Mouse (Mus musculus) bone marrow, adult 2 months (tissue): ENCODE measurements around the gene Syn3. TPM values are rescaled to one million over a fixed set of nuclear protein-coding genes. Genes with fewer than 3 reads are reported as not detected.

Source experiments
- H3K27ac ChIP-seq: fragments of 200-500 bp; 2 replicates; pipeline ENCODE4 v1.5.1; 2012; ENCODE audit warnings: low read depth, mild to moderate bottlenecking, control low read depth, inconsistent platforms, low read length; ENCODE audit not compliant: control insufficient read depth, poor library complexity, insufficient read depth
- H3K4me1 ChIP-seq: fragments of 200-500 bp; 2 replicates; pipeline ENCODE4 v1.6.1; 2011; ENCODE audit warnings: low read length; ENCODE audit not compliant: control insufficient read depth, insufficient read depth
- H3K4me3 ChIP-seq: fragments of 200-500 bp; replicated peaks from 2 replicates; pipeline ENCODE3; 2011; ENCODE audit warnings: mild to moderate bottlenecking, low read depth, low read length, control low read depth; ENCODE audit not compliant: control insufficient read depth
- CTCF ChIP-seq: fragments of 200-500 bp; IDR thresholded peaks from 2 replicates; pipeline ENCODE4 v1.5.1; 2011; ENCODE audit warnings: low read length, control low read depth; ENCODE audit not compliant: control insufficient read depth, insufficient read depth
- POLR2A ChIP-seq: fragments of 200-500 bp; IDR thresholded peaks from 2 replicates; pipeline ENCODE4 v1.6.1; 2011; ENCODE audit warnings: low read depth, mild to moderate bottlenecking, control low read depth, low read length, borderline replicate concordance; ENCODE audit not compliant: control insufficient read depth
- WGBS: fragments of 180-500 bp; shearing (Covaris S2); methylation state at CpG from one replicate; pipeline ENCODE4 v1.1.7; 2018; 5-methylcytosine and 5-hydroxymethylcytosine counted together
- polyA plus RNA-seq: library from polyadenylated mRNA; stranded (reverse); fragments of >200 nt; gene quantifications from 2 replicates; pipeline ENCODE4 v1.2.4, GENCODE M21; 2011; ENCODE audit warnings: low replicate concordance; ENCODE audit not compliant: missing spikeins, insufficient read depth, insufficient read length

The Syn3 gene
- polyA plus RNA-seq, 1 experiment: 0.75 TPM

DNA sequence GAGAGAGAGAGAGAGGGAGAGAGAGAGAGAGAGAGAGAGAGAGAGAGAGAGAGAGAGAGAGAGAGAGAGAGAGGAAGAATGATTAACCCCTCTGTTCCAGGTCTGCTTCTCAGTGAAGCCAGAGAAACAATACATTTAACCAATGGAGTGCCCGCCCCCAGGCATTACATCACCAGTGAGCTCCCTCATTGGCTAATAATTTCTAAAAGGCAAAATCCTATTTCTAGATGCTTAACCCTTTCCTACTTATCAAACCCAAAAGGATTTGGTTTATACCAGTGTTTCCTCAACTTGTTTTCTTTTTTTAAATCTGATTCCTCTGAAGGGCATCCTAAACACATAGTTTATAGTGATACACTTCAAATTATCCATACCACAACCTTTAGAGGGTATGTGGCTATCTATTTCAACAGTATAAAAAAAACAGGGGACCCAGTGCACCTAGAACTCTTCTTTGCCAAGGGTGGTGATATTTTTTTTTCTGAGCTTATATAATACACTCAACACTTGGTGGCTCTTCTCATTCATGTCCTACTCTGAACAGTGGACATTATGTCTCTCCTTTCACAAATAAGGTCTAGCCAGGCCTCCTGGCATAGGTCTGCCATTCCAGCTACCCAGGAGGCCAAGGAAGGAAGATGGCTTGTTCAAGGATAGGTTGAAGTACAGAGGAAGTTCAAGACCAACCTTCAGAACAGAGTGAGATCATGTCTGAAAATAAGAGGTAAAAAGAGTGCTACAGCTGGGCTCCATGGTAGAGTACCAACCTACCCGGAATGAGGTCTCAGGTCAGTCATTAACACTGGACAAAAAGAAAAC is 6.4 kb downstream of the Syn3 start:
- Histone ChIP-seq H3K27ac (no peak overlapping the region), H3K4me1 (no peaks in the 10 kb centered on the region), H3K4me3 (no peak overlapping the region)
- WGBS: 71% methylated on average over 2 of the region's 2 CpGs
- TF ChIP-seq CTCF: no peak
- no peak for TF ChIP-seq POLR2A

DNA sequence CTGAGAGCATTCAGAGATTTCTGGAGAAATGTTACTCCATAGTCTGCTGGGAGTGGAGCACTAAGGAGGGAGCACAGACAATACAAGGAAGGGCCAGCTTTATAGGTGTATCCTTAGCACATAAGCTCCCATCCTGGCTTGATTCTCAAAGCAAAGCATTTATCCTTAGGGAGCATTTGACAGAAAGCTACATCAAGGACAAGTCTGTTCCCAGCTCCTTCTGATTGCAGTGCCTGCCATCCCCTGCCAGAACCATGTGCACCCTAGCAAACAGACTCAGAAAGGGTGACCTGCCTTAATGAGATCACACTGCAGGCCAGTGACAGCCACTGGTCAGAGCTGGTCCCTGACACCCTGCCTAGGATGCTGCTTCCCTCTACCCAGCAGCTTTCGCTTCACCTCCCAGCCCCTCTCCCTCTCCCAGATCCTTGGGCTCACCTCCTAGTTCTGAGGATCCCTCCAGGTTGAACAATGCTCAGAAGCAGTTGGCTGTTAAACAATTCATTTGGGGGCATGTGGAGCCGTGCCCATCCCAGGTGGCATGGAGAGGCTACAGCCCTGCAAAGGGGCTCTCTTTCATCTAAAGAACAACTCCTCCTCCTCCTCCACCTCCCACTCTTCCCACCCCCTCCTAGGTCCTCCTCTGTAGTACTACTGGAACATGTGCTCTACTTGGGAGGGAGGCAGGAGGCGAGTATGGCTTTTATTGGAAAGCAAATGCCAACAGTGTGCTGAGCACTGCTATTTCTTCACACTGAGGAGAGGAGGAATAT is 7.2 kb downstream of the Syn3 start:
- H3K27ac ChIP-seq: no peak overlapping the region
- H3K4me1 ChIP-seq: no peaks in the 10 kb centered on the region
- no peak overlapping the region for H3K4me3 ChIP-seq
- 71% methylated on average over 3 of the region's 3 CpGs for WGBS
- TF ChIP-seq POLR2A (no peak), CTCF (no peak)

DNA sequence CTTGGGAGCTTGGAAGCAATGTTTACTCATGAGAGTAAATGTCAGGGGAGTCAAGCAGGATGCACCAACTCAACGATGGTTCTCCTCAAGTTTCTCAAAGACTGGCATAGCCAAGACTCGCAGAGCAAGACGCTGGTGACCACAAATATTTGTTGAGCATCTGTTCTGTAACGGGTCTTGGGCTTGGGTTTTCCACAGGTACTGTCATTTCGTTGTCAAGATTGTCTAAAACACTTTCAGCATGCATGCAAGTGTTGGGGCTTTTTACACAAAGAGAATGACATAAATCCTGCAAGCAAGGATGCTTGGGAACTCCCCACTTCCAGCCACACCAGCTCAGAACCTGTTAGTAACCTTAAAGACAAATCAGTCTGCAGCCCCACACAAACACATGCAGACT is 10.2 kb downstream of the Syn3 start:
- no peak for TF ChIP-seq POLR2A
- no peak for TF ChIP-seq CTCF
- Histone ChIP-seq H3K4me1 (no peaks in the 10 kb centered on the region), H3K4me3 (no peak overlapping the region), H3K27ac (no peak overlapping the region)
- WGBS: 67% methylated on average over 5 of the region's 5 CpGs

DNA sequence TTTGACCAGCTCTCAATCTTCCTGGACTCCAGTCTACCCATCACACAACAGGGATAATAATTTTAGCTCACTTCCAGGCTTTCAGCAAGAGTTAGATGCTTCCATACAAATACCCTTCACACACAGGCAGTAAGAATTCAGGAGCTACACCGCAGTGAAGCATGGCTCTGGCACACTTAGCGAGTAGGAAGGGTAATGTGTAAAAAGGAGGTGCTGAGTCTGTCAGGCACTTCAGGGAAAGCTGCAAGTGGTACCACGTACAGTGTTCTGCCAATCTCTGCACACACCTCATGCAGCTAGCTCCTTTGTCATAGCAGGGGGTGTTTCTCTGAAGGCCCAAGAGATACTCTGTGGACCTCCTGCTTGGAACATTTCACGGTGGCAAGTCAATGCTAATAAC is 12.7 kb downstream of the Syn3 start:
- TF ChIP-seq CTCF (no peak), POLR2A (no peak)
- Histone ChIP-seq H3K4me1 (no peaks in the 10 kb centered on the region), H3K27ac (no peak overlapping the region), H3K4me3 (no peak overlapping the region)
- 78% methylated on average over 4 of the region's 4 CpGs for WGBS

DNA sequence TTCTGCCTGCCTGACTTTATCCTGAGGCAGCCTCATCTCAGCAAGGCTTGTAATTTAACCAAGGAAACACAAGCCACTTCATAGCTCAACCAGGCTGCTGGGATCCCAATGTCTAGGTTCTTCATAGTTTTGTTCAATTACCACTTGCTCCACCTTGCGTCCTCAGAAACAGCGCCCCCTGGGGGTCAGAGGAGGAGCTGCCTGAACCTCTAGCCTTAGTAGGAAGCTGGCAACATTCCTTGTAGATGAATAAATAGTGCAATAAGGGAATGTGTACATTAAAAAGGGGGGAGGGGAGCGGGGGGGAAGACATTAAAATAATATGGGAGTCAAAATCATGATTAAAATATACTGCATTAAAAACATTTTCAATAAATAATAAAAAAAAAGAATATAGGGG is 14.7 kb downstream of the Syn3 start:
- no peak overlapping the region for H3K4me3 ChIP-seq
- no peak overlapping the region for H3K27ac ChIP-seq
- H3K4me1 ChIP-seq: no peaks in the 10 kb centered on the region
- TF ChIP-seq CTCF: peak; percentile 67
- no peak for TF ChIP-seq POLR2A
- WGBS: 20% methylated on average over 3 of the region's 3 CpGs

DNA sequence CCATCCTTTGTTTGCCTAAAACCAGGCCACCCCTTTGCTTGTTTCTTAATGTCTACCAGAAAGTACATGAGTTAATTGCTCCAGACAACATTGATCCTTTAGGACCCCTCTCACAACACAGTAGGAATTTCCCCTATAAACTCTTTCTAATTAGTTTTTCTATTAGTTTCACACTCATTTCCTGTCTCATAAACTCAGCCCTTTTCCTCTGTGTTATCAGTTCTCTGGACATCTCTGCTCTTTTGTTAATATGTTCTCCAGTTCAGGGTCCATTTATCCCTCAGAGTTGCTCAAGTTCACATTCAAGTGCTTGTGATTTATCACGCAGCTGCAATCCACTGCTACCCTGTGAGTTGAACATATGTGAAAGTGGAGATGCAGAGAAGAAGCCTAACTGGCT is 16.2 kb downstream of the Syn3 start:
- 79% methylated on average over 1 of the region's 1 CpGs for WGBS
- no peak overlapping the region for H3K4me3 ChIP-seq
- no peak overlapping the region for H3K27ac ChIP-seq
- TF ChIP-seq CTCF (no peak), POLR2A (no peak)
- H3K4me1 ChIP-seq: no peaks in the 10 kb centered on the region

DNA sequence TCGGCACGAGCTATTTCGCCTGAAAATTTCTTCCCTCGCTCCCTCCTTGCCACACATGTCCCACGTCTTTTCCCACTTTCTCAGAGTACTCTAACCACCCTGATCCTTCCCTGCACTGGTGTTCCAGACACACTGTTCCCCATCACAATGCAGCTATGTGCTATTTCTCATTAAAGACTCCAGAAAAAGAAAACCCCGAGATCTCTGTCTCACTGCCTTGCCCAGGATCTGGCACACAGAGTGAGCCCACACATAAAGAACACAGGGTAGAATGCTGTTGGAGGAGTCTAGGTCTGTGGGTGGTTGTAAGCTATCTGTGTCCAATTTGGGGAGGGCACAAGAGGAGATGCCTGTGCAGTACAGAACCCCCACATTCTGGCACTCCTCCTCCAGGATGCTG is 18.0 kb downstream of the Syn3 start:
- TF ChIP-seq CTCF (no peak), POLR2A (no peak)
- Histone ChIP-seq H3K4me3 (no peak overlapping the region), H3K4me1 (no peaks in the 10 kb centered on the region), H3K27ac (no peak overlapping the region)
- 77% methylated on average over 6 of the region's 6 CpGs for WGBS

DNA sequence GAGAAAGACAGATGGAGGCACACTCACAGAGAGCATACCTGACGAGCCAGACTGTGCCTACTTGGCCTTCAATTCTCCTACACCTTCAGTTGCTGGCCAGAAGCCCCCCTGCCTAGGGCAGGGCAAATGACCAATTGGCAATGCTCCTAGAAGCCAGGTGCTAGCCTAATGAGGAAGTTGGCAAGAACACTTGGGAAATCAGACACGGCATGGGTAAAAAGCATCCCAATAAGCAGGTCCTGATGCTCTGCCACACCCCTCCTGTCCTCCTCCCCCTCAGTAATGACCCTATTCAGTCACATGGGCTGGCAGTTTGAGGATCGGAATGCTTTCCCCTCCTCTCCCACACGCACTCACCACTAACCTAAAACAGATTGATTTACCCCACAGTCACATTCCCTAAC is 19.0 kb downstream of the Syn3 start:
- TF ChIP-seq POLR2A: no peak
- no peak for TF ChIP-seq CTCF
- Histone ChIP-seq H3K4me3 (no peak overlapping the region), H3K27ac (no peak overlapping the region), H3K4me1 (no peaks in the 10 kb centered on the region; the same call in 1 of the 2 replicates)
- WGBS: 55% methylated on average over 4 of the region's 4 CpGs
